Mouse (Mus musculus) spleen, adult 10 weeks (tissue): ENCODE results near the gene Sgip1. TPM values are rescaled to one million over a fixed set of nuclear protein-coding genes. Genes with fewer than 3 reads are reported as not detected.

Experiments used
- polyA plus RNA-seq: library from polyadenylated mRNA; stranded (reverse); fragments of 350-450 nt; fragmentation: Illumina TruSeq; extraction: RNeasy Lipid Tissue Mini Kit (QIAGEN cat#74804); gene quantifications from one replicate; pipeline ENCODE4 v1.2.3, GENCODE M21; 2015; ENCODE audit warnings: low replicate concordance; ENCODE audit not compliant: insufficient read depth

Sgip1 gene
- 1.9 TPM for polyA plus RNA-seq

DNA sequence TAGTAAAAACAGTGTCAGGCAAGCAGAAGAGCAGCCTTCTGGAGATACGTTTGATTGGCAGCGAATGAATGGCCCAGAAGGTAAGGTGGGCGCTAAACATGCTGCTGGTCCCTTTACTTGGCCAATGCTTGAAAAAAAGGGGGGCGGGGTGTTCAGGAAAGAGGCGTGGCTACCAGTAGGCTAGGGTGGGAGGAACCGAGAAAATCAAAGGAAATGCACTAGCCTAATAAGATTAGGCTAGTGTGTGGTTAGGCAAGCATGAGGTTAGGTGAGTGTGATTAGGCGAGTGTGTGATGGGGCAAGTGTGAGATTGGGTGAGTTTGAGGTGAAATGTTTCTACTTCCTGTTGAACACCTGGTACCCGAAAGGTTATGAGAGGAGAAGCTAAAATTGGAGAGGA, at the start of gene Sgip1:
Gene Sgip1, plus strand, starts transcription at position 11 of the 400 bp plus-strand sequence.

DNA sequence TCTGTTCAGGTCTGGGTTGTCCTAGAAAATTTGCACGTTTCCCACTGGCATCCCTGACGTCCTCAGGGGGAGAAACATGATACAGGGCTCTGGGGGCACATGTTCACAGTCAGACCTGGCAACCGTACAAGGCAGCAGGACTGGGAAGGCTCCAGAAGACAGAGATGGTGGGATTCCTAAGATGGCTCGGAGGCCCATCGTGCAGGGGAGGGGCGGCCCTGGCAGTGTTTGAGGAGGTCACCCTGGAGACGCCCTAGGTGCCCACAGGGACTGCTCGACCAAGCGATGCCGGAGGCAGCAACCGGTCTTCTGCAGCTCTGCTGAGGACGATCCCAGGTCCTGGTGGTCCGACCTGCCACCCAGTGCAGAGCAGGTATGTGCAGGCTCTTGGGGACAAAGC, 237.3 kb downstream of the Sgip1 start, which contains the start of gene Tctex1d1:
Gene Tctex1d1, plus strand, starts transcription at position 167 of the 400 bp plus-strand sequence.

Other genes starting within 250 kb of the Sgip1 start
- gene Tctex1d1, start 237.3 kb downstream of the Sgip1 start, polyA plus RNA-seq, result not detected